Mouse (Mus musculus): ENCODE measurements around the gene Gid8. TPM values are rescaled to one million over a fixed set of nuclear protein-coding genes. Genes with fewer than 3 reads are reported as not detected.

The Gid8 gene
- total and polyA plus RNA-seq, 3 experiments: 38.9 to 61.3 (median 59.3) TPM

DNA sequence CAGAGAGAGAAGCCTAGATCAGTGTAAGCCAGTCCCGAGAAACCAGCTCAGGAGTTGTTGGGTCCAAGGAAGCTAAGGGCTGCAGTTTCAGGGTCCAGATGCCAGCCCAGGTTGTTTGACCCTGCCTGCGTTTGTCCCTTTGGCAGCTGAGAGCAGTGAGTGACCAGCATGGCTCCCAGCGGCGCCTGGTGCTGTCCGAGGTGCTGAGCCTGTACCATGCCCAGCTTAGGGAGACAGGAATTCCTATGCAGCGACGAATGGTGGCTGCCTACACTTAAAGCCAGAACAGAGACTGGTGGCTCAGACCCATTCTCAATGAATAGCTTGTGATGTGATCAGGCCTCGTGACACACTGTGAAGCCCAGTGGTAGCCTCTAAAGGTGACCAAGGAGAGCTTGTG is 46.0 kb downstream of the Gid8 start:
- H3K36me3 ChIP-seq (ENCODE audit: control insufficient read depth, insufficient read depth, low read length): no peaks in the 10 kb centered on the region
- 1% methylated on average over 8 of the region's 8 CpGs for WGBS
- H3K4me3 ChIP-seq: no peak overlapping the region
- TF ChIP-seq CTCF (IDR thresholded peaks at IDR 0.05) (no peak), EP300 (IDR thresholded peaks at IDR 0.05; ENCODE audit: insufficient read depth, low read depth, low read length) (no peak), POLR2A (IDR thresholded peaks at IDR 0.05; ENCODE audit: insufficient read depth, low read depth, low read length) (no peak)
- no peaks in the 10 kb centered on the region for H3K27me3 ChIP-seq (ENCODE audit: control insufficient read depth, insufficient read depth, low read length)
- H3K79me2 ChIP-seq (replicated peaks; ENCODE audit: control insufficient read depth, insufficient read depth, low read length): no peaks in the 10 kb centered on the region
- peak; percentile 38 to 64 for DNase-seq
- H3K27ac ChIP-seq: no peak overlapping the region
- intact Hi-C loops (cut with DNase I): no loop called here
- no peak overlapping the region for H3K9ac ChIP-seq (ENCODE audit: low read depth, low read length)
- H3K4me1 ChIP-seq (ENCODE audit: control insufficient read depth, insufficient read depth, low read length): no peaks in the 10 kb centered on the region

DNA sequence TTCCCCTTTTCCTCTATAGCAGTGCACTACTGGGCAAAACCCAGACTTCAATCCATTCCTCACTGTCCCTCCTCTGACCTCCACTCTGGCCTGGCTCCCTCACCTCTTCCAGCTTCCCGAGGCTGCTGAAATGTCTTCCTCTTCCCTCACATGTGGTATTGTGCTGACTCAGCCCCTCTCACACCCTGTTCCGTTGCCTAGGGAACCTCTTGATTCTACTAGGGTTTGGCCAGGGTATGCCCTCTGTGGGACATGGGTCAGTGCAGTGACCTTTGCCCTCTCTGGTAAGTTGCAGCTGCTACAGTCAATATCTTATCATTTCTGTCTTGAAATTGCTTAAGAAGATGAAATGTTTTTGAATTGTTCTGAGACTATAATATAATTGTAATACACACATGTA is 46.9 kb downstream of the Gid8 start:
- no peak overlapping the region for H3K27ac ChIP-seq
- H3K4me1 ChIP-seq (ENCODE audit: control insufficient read depth, insufficient read depth, low read length): no peaks in the 10 kb centered on the region
- DNase-seq: no peak
- no peak overlapping the region for H3K9ac ChIP-seq (ENCODE audit: low read depth, low read length)
- H3K4me3 ChIP-seq: no peak overlapping the region
- no peaks in the 10 kb centered on the region for H3K79me2 ChIP-seq (replicated peaks; ENCODE audit: control insufficient read depth, insufficient read depth, low read length)
- intact Hi-C loops (cut with DNase I): no loop called here
- TF ChIP-seq POLR2A (IDR thresholded peaks at IDR 0.05; ENCODE audit: insufficient read depth, low read depth, low read length) (no peak), CTCF (IDR thresholded peaks at IDR 0.05) (no peak), EP300 (IDR thresholded peaks at IDR 0.05; ENCODE audit: insufficient read depth, low read depth, low read length) (no peak)
- no peaks in the 10 kb centered on the region for H3K27me3 ChIP-seq (ENCODE audit: control insufficient read depth, insufficient read depth, low read length)
- WGBS: 46% methylated on average over 2 of the region's 2 CpGs
- no peaks in the 10 kb centered on the region for H3K36me3 ChIP-seq (ENCODE audit: control insufficient read depth, insufficient read depth, low read length)

DNA sequence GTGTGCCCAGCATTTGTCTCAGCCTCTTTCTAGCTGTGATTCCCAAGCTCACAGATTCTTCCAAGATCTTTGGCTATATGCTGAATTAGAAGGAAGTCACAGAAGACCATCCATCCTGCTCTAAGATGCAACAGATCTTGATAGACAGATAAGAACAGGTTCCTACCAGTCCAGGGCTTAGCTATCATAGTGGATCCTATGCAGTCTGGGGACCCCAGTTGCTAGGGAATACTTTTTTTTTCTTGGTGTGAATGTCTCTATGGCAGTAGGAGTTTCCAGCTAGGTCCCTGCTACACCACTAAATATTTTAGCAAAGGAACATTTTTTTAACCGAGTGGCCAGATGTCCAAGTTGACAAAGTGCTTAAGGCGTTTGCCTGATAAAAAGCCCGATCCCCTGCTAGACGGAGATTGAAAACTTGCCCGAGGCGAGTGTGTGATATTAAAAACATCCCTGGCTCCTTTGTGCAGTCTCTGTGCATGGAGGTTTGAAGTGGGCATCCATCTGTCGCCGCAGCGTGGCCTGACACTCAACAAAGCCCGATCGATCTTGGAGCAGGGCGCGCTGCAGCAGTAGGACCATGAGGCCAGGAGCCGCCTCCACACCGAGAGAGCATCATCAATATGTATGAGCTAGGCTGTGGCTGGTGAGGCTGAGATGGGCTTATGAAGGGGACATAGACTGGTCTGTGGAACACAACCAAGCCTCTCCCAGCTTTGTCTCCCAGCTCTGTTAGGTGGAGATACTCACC is 48.8 kb downstream of the Gid8 start:
- no peak overlapping the region for H3K9ac ChIP-seq (ENCODE audit: low read depth, low read length)
- H3K79me2 ChIP-seq (replicated peaks; ENCODE audit: control insufficient read depth, insufficient read depth, low read length): no peaks in the 10 kb centered on the region
- no peaks in the 10 kb centered on the region for H3K36me3 ChIP-seq (ENCODE audit: control insufficient read depth, insufficient read depth, low read length)
- intact Hi-C loops (cut with DNase I): no loop called here
- no peaks in the 10 kb centered on the region; the same call in 1 of the 2 replicates for H3K27me3 ChIP-seq (ENCODE audit: control insufficient read depth, insufficient read depth, low read length)
- no peak for DNase-seq
- H3K27ac ChIP-seq: no peak overlapping the region
- WGBS: 52% methylated on average over 15 of the region's 15 CpGs
- H3K4me3 ChIP-seq: no peak overlapping the region
- no peaks in the 10 kb centered on the region for H3K4me1 ChIP-seq (ENCODE audit: control insufficient read depth, insufficient read depth, low read length)
- TF ChIP-seq POLR2A (IDR thresholded peaks at IDR 0.05; ENCODE audit: insufficient read depth, low read depth, low read length): no peak
- TF ChIP-seq CTCF (IDR thresholded peaks at IDR 0.05): no peak
- TF ChIP-seq EP300 (IDR thresholded peaks at IDR 0.05; ENCODE audit: insufficient read depth, low read depth, low read length): no peak

DNA sequence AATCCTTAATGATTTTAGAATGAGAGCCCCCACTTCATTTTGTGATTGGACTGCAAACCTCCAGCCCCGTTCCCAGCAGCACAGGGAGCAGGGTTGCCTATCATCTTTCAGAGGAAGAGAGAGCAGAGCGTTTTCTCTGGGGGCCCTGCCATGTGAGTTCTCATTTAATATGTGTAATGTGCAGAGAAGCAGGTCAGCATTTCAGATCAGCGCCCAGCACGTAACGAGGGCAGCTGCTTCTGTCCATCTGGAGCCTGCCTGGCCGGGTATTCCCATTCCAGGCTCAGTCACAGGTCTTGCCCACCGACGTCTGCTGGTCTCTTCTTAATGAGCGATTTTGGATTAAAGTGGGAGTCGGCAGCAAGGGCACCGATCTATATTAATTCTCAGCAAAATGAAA is 55.1 kb downstream of the Gid8 start:
- 78% methylated on average over 11 of the region's 11 CpGs for WGBS
- Histone ChIP-seq H3K4me1 (ENCODE audit: control insufficient read depth, insufficient read depth, low read length) (no peaks in the 10 kb centered on the region), H3K27ac (no peak overlapping the region), H3K27me3 (ENCODE audit: control insufficient read depth, insufficient read depth, low read length) (no peaks in the 10 kb centered on the region; the same call in 1 of the 2 replicates), H3K36me3 (ENCODE audit: control insufficient read depth, insufficient read depth, low read length) (no peaks in the 10 kb centered on the region), H3K79me2 (replicated peaks; ENCODE audit: control insufficient read depth, insufficient read depth, low read length) (no peaks in the 10 kb centered on the region), H3K4me3 (no peak overlapping the region), H3K9ac (ENCODE audit: low read depth, low read length) (no peak overlapping the region)
- no peak for DNase-seq
- intact Hi-C loops (cut with DNase I): no loop called here
- no peak for TF ChIP-seq CTCF (IDR thresholded peaks at IDR 0.05)
- no peak for TF ChIP-seq EP300 (IDR thresholded peaks at IDR 0.05; ENCODE audit: insufficient read depth, low read depth, low read length)
- TF ChIP-seq POLR2A (IDR thresholded peaks at IDR 0.05; ENCODE audit: insufficient read depth, low read depth, low read length): no peak

DNA sequence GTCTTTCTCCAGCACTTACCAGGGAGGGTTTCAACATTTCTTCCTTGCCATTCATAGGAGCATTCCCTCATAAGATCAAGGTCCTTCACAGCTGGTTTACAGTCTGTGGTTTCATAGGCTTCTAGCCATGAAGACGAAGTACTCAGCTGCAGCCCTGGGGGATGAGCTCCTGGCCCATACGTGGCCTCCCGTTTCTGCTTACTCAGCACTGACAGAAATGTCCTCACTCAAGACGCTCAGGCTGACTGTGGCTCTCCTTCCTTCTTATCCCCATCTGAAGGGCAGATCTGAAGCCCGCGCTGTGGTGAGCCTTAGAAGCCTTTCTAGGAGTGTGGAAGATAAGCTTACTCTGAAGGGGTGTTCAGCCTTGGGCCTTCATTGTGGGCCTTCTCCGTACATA is 55.8 kb downstream of the Gid8 start:
- intact Hi-C loops (cut with DNase I): no loop called here
- Histone ChIP-seq H3K27ac (no peak overlapping the region), H3K9ac (ENCODE audit: low read depth, low read length) (no peak overlapping the region), H3K4me1 (ENCODE audit: control insufficient read depth, insufficient read depth, low read length) (no peaks in the 10 kb centered on the region), H3K4me3 (no peak overlapping the region), H3K27me3 (ENCODE audit: control insufficient read depth, insufficient read depth, low read length) (no peaks in the 10 kb centered on the region; the same call in 1 of the 2 replicates), H3K36me3 (ENCODE audit: control insufficient read depth, insufficient read depth, low read length) (no peaks in the 10 kb centered on the region), H3K79me2 (replicated peaks; ENCODE audit: control insufficient read depth, insufficient read depth, low read length) (no peaks in the 10 kb centered on the region)
- DNase-seq: no peak
- WGBS: 67% methylated on average over 7 of the region's 7 CpGs
- no peak for TF ChIP-seq CTCF (IDR thresholded peaks at IDR 0.05)
- TF ChIP-seq POLR2A (IDR thresholded peaks at IDR 0.05; ENCODE audit: insufficient read depth, low read depth, low read length): no peak
- TF ChIP-seq EP300 (IDR thresholded peaks at IDR 0.05; ENCODE audit: insufficient read depth, low read depth, low read length): no peak

Other genes starting within 250 kb of the Gid8 start
- gene Ntsr1, start 210.1 kb upstream of the Gid8 start, total RNA-seq (2021): not detected
- gene Ntsr1, start 210.1 kb upstream of the Gid8 start, polyA plus RNA-seq (2012; rRNA removed): 0.09 TPM in 1 of 2 replicates, not detected in the other
- gene Mrgbp, start 128.8 kb upstream of the Gid8 start, total RNA-seq (2021): 10 to 100 TPM; 15.5 to 15.7 TPM
- gene Mrgbp, start 128.8 kb upstream of the Gid8 start, polyA plus RNA-seq (2012; rRNA removed): 14.7 and 15.4 TPM in 2 replicates
- gene Ogfr, start 120.9 kb upstream of the Gid8 start, total RNA-seq (2021): 10 to 100 TPM; 29.7 to 35.3 TPM
- gene Ogfr, start 120.9 kb upstream of the Gid8 start, polyA plus RNA-seq (2012; rRNA removed): 23.4 and 42.0 TPM in 2 replicates
- gene Col9a3, start 112.3 kb upstream of the Gid8 start, total RNA-seq (2021): under 1 TPM in 1 of 2 experiments, not detected in 1; 0.29 TPM
- 0.29 and 0.57 TPM in 2 replicates for gene Col9a3, start 112.3 kb upstream of the Gid8 start, polyA plus RNA-seq (2012; rRNA removed)
- not detected for gene Tcfl5, start 67.4 kb upstream of the Gid8 start, total RNA-seq (2021)
- 0.12 and 0.18 TPM in 2 replicates for gene Tcfl5, start 67.4 kb upstream of the Gid8 start, polyA plus RNA-seq (2012; rRNA removed)
- 10 to 100 TPM; 30.7 to 30.8 TPM for gene Dido1, start 118 bp upstream of the Gid8 start, total RNA-seq (2021)
- 8.6 and 13.8 TPM in 2 replicates for gene Dido1, start 118 bp upstream of the Gid8 start, polyA plus RNA-seq (2012; rRNA removed)
- gene Slc17a9, start 15.1 kb downstream of the Gid8 start, total RNA-seq (2021): under 1 TPM; 0.42 to 0.43 TPM
- gene Slc17a9, start 15.1 kb downstream of the Gid8 start, polyA plus RNA-seq (2012; rRNA removed): 2.4 and 2.6 TPM in 2 replicates
- not detected for gene Bhlhe23, start 66.8 kb downstream of the Gid8 start, total RNA-seq (2021)
- not detected in 2 replicates for gene Bhlhe23, start 66.8 kb downstream of the Gid8 start, polyA plus RNA-seq (2012; rRNA removed)
- 10 to 100 TPM; 31.7 to 36.4 TPM for gene Ythdf1, start 210.8 kb downstream of the Gid8 start, total RNA-seq (2021)
- 30.8 and 51.1 TPM in 2 replicates for gene Ythdf1, start 210.8 kb downstream of the Gid8 start, polyA plus RNA-seq (2012; rRNA removed)
- gene Birc7, start 218.9 kb downstream of the Gid8 start, total RNA-seq (2021): not detected
- gene Birc7, start 218.9 kb downstream of the Gid8 start, polyA plus RNA-seq (2012; rRNA removed): not detected in 2 replicates
- gene Nkain4, start 244.6 kb downstream of the Gid8 start, total RNA-seq (2021): 1 to 10 TPM; 7.0 to 7.3 TPM
- 18.0 and 29.4 TPM in 2 replicates for gene Nkain4, start 244.6 kb downstream of the Gid8 start, polyA plus RNA-seq (2012; rRNA removed)

Data from heart, adult 2 months (tissue).